Mouse (Mus musculus) lung, postnatal 0 days (tissue): Measurements from ENCODE around the gene Meiob. TPM values are rescaled to one million over a fixed set of nuclear protein-coding genes. Genes with fewer than 3 reads are reported as not detected.

Experiments used
- ATAC-seq: fragments of 200-750 bp; cut with Nextera tagmentation; 2 replicates; pipeline ENCODE4 v1.8.0; 2017; ENCODE audit warnings: moderate library complexity
- DNase-seq: peaks from one replicate; pipeline ENCODE4 v3.0.0-alpha.2; 2016; ENCODE audit warnings: low spot score
- H3K27ac ChIP-seq: fragments of 300-500 bp; sonication (generic); 2 replicates; pipeline ENCODE4 v1.5.1; 2014; ENCODE audit warnings: antibody characterized with exemption, mild to moderate bottlenecking, low read length, mixed read lengths
- H3K27me3 ChIP-seq: fragments of 300-500 bp; sonication (generic); replicated peaks from 2 replicates; pipeline ENCODE4 v1.6.1; 2014; ENCODE audit warnings: low read length, mixed read lengths; ENCODE audit not compliant: insufficient read depth
- H3K36me3 ChIP-seq: fragments of 300-500 bp; sonication (generic); 2 replicates; pipeline ENCODE4 v1.6.1; 2014; ENCODE audit warnings: low read length, mixed read lengths; ENCODE audit not compliant: insufficient read depth
- H3K4me1 ChIP-seq: fragments of 300-500 bp; sonication (generic); 2 replicates; pipeline ENCODE4 v1.6.1; 2014; ENCODE audit warnings: antibody characterized with exemption, low read depth, low read length, mixed read lengths; ENCODE audit not compliant: insufficient read depth
- H3K4me2 ChIP-seq: fragments of 300-500 bp; sonication (generic); replicated peaks from 2 replicates; pipeline ENCODE4 v1.6.1; 2014; ENCODE audit warnings: low read depth, mild to moderate bottlenecking, low read length, moderate library complexity, mixed read lengths
- H3K4me3 ChIP-seq: fragments of 300-500 bp; sonication (generic); 2 replicates; pipeline ENCODE4 v1.5.1; 2014; ENCODE audit warnings: low read depth, low read length
- H3K9ac ChIP-seq: fragments of 300-500 bp; sonication (generic); replicated peaks from 2 replicates; pipeline ENCODE4 v1.6.1; 2014; ENCODE audit warnings: low read depth, mild to moderate bottlenecking
- H3K9me3 ChIP-seq: fragments of 300-500 bp; sonication (generic); 2 replicates; pipeline ENCODE4 v1.6.1; 2016; ENCODE audit warnings: low read length, mixed read lengths
- CTCF ChIP-seq: IDR thresholded peaks from 2 replicates; pipeline ENCODE4 v1.5.1; 2016; ENCODE audit warnings: antibody characterized with exemption, mild to moderate bottlenecking
- EP300 ChIP-seq: IDR thresholded peaks from 2 replicates; pipeline ENCODE4 v1.6.1; 2016; ENCODE audit warnings: antibody characterized with exemption, mild to moderate bottlenecking, control low read depth
- WGBS: fragments of 180-500 bp; shearing (Covaris S2); extraction: QIAGEN DNeasy Blood & Tissue Kit; methylation state at CpG from one replicate; pipeline ENCODE4 v1.1.7; 2014; 5-methylcytosine and 5-hydroxymethylcytosine counted together
- polyA plus RNA-seq: library from polyadenylated mRNA; unstranded; fragments of >200 nt; fragmentation: Nextera tagmentation; extraction: Ambion mirVana; gene quantifications from 2 replicates; pipeline ENCODE4 v1.2.1, GENCODE M21; 2015

Meiob gene
- polyA plus RNA-seq, 1 experiment from 2014 or later = not detected

DNA sequence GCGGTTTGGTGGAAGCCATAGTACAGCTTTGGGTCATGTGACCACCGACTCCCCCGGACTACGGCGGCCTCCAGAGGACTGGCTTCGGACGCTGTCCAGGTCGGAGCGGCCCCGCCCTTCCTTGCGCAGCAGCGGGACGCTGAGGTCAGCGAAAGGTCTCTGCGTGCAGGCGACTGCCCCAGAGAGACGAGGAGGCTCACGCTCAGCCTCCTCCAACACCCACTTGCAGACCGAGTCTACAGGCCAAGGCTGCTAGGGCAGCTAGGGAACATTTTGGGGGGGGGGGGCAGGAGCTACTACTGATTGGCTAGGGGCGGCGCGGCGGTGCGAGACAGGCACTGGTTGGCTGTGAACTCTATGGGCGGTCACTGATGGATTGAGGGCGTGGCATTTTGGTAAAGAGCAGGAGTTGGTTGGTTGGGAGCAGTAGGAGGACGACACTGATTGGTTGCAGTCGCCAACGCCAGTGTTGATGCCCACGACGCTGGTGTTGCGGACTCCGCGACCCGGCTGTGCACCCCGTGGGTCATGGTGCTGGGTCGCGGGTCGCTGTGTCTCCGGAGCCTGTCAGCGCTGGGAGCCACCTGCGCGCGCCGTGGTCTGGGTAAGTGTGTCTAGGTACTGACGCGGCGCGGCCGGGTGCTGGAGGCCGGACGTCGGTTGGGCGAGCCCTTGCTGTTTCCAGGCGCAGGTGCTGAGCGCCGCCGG, 46.1 kb downstream of the Meiob start, which contains the start of gene Fahd1:
Gene Fahd1, minus strand, starts transcription at position 300 of the 708 bp plus-strand sequence.
- H3K27ac ChIP-seq = peak within 1 kb of the TSS; percentile 89
- peak within 1 kb of the TSS; percentile 84 for H3K4me2 ChIP-seq
- WGBS = 0% methylated on average over 55 of the region's 58 CpGs
- H3K9me3 ChIP-seq = no peaks in the 10 kb centered on the region
- peaks cover 6% of the 10 kb centered on the region; the same call in 1 of the 2 replicates for H3K4me1 ChIP-seq
- DNase-seq = peak; percentile 99
- ATAC-seq = peak; percentile 99
- peak within 1 kb of the TSS; percentile 74 for H3K4me3 ChIP-seq
- no peak for TF ChIP-seq EP300
- TF ChIP-seq CTCF = peak; percentile 46; the same call in 1 of the 2 replicates
- peak within 1 kb of the TSS; percentile 65 for H3K9ac ChIP-seq
- H3K27me3 ChIP-seq = no peaks in the 10 kb centered on the region
- 0 out of 2 replicates have a peak, but pooled peaks cover 7% of the 10 kb centered on the region for H3K36me3 ChIP-seq

- Histone ChIP-seq H3K4me3 (peak overlapping the region; percentile 74), H3K4me1 (peaks cover 6% of the 10 kb centered on the region; the same call in 1 of the 2 replicates), H3K9ac (peak overlapping the region; percentile 60), H3K4me2 (peak overlapping the region; percentile 84), H3K27me3 (no peaks in the 10 kb centered on the region), H3K36me3 (0 out of 2 replicates have a peak, but pooled peaks cover 7% of the 10 kb centered on the region), H3K9me3 (no peaks in the 10 kb centered on the region), H3K27ac (peak overlapping the region; percentile 89; the same call in 1 of the 2 replicates)
- DNase-seq (no peak), ATAC-seq (no peak)
- under 1% methylated on average over 20 of the region's 20 CpGs for WGBS
- TF ChIP-seq EP300 (no peak), CTCF (no peak; the same call in 1 of the 2 replicates)
Observed at GRCm38 (mm10) chr17:24850773-24851127, 46.7 kb downstream of the Meiob start.

GRCm38 (mm10) chr17:24851381-24852125, 47.5 kb downstream of the Meiob start:
- H3K9ac ChIP-seq = no peak overlapping the region
- peak overlapping the region; percentile 84 for H3K4me2 ChIP-seq
- H3K36me3 ChIP-seq = 0 out of 2 replicates have a peak, but pooled peaks cover 7% of the 10 kb centered on the region
- no peaks in the 10 kb centered on the region for H3K27me3 ChIP-seq
- peaks cover 6% of the 10 kb centered on the region; the same call in 1 of the 2 replicates for H3K4me1 ChIP-seq
- no peak for DNase-seq
- no peak overlapping the region for H3K27ac ChIP-seq
- no peak for TF ChIP-seq EP300
- no peak for TF ChIP-seq CTCF
- no peak for ATAC-seq
- H3K4me3 ChIP-seq = 0 out of 2 replicates have a peak overlapping the region, but pooled peaks have one; percentile 2
- 73% methylated on average over 10 of the region's 10 CpGs for WGBS
- no peaks in the 10 kb centered on the region for H3K9me3 ChIP-seq

GRCm38 (mm10) chr17:24855838-24856464, 51.9 kb downstream of the Meiob start:
- WGBS = 86% methylated on average over 3 of the region's 3 CpGs
- Histone ChIP-seq H3K27ac (no peak overlapping the region), H3K4me3 (no peak overlapping the region), H3K27me3 (no peaks in the 10 kb centered on the region), H3K4me2 (no peak overlapping the region), H3K36me3 (0 out of 2 replicates have a peak, but pooled peaks cover 8% of the 10 kb centered on the region), H3K9me3 (no peaks in the 10 kb centered on the region), H3K9ac (no peak overlapping the region), H3K4me1 (peaks cover 3% of the 10 kb centered on the region; the same call in 1 of the 2 replicates)
- no peak for ATAC-seq
- TF ChIP-seq CTCF = no peak
- no peak for TF ChIP-seq EP300
- no peak for DNase-seq

- 89% methylated on average over 13 of the region's 13 CpGs for WGBS
- Histone ChIP-seq H3K27me3 (no peaks in the 10 kb centered on the region), H3K27ac (no peak overlapping the region), H3K4me2 (no peak overlapping the region), H3K36me3 (peaks cover 14% of the 10 kb centered on the region; the same call in 1 of the 2 replicates), H3K4me1 (no peaks in the 10 kb centered on the region), H3K4me3 (no peak overlapping the region), H3K9ac (no peak overlapping the region), H3K9me3 (no peaks in the 10 kb centered on the region)
- TF ChIP-seq CTCF = no peak
- ATAC-seq (no peak), DNase-seq (no peak)
Observed at GRCm38 (mm10) chr17:24856589-24856988, 52.5 kb downstream of the Meiob start.
